Mouse (Mus musculus): ENCODE measurements at regions not wholly inside any gene's neighbourhood (a gene's known extent, or its start where the extent isn't known, plus 50 kb on each side); places are given as distances from the start of the nearest gene placed in this dataset. TPM values are rescaled to one million over a fixed set of nuclear protein-coding genes. Genes with fewer than 3 reads are reported as not detected.

Small RNAs in the stretch of these regions (microRNA-seq; reads per million reads assigned to microRNA genes)
- gene Gm25255, result not detected
- gene Gm25871, result not detected
